Mouse (Mus musculus): ENCODE measurements around the gene Perm1.

Perm1 gene

DNA sequence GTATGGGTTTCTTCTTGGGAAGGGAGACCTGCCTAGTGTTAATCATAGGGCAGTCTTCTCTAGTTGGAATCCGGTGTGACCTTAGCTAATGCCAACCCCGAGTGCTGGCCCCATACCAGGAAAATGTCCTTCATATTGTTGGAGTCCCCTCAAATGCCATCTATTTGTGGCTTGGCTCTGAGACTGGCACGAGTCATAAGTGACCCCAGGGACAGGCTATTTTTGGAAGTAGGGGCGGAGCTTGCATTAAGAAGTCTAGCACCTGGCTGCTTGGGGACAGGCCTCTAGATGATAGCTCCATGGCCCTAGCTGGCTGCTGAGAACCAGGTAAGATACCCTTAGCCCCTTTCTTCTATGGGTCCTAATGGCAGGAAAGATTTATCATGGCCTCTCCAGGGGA is at the start of gene Perm1:
TSS of gene Perm1 (plus strand) at position 220 of the 400 bp plus-strand sequence.
- peak; percentile 98 for DNase-seq

DNA sequence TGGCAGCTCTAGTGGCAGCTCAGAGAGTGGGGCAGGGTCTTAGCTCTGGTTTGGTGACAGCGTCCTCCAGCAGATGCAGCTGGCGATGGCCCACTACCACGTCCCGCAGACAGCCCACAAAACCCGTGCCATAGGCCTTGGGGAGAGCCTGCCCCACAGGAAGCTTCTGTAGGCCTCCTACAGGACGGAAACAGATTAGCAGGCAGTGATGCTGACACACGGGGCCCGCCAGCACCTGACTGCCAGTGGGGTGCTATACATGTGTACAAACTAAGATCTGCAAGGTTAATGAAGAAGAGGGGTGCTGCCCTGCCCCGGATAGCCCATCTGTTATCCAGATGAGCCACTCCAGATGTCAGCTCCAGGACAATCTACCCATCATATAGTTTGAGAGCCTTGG is 49.2 kb upstream of the Perm1 start:
- DNase-seq, result peak; percentile 86

DNA sequence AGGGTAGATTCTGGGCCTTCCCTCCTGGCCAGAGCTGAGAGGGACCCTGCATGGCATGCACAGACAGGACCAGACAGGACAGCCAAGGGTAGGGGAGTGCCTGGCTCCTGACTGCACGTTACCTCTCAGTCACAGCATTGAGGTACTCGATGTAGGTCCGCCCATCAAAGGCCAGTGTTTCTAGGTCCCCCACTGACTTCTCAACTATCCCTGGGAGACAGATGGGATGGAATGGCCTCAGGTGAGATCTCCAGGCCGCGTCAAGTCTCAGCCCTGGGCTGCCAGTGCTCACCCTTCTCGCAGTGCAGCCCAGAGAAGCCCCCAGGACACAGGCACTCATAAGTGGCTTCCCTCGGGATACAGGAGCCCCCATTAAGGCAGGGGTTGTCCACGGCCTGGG is 47.1 kb upstream of the Perm1 start:
- peak; percentile 77 for DNase-seq

DNA sequence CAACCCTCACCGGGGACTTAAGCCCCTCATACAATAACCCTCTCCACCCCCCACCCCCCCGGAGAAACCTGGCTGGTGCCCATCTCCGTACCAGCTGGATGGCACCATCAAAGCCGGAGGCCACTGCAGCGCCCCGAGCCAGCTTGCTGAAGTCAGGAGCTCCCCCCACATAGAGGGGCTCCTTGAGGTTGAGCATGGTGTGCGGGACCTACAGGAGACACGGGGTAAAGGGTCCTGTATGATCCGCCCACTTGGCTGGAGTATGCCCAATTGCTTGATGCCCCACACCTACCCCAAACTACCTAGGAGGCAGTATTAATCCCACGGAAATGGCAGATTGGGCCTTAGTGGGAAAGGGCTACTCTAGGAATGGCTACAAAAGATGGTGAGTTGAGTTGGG is 46.5 kb upstream of the Perm1 start:
- peak; percentile 80 for DNase-seq

DNA sequence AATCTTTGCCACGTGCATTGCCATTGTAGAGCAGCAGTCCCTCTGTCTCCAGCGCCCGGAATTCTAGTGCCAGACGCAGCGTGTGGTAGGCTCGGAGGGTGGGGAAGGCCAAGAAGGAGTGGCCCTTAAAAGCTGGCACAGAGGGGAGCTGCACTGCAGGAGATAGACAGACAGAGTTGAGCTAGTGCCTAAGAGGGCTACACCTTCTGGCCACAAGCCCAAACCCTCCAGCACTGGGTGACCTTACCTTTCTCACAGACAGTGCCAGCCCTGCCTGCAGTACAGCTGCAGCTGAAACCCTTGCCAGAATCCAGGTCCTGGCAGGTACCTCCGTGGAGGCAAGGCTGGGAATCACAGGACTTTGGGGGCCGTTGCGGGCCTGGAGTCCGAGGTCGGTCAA is 43.8 kb upstream of the Perm1 start:
- DNase-seq, result peak; percentile 98

DNA sequence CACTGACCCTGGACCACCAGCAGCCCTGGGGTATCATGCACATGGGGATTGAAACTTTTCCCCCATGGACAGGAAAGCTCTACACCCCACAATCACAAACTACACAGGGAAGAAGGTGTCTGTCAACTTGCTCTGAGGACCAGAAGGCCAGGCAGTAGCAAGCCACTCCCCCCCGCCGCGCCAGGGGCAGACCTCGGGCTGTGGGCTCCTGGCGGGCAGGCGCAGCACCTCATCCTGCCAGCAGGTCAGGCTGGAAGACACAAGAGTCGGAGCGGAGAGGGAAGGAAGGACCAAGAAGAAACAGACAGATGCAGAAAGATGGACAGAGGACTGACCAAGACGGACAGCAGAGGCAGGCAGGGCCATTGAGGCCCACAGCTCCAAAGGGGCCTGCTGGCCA is 38.0 kb upstream of the Perm1 start:
- no peak for DNase-seq

DNA sequence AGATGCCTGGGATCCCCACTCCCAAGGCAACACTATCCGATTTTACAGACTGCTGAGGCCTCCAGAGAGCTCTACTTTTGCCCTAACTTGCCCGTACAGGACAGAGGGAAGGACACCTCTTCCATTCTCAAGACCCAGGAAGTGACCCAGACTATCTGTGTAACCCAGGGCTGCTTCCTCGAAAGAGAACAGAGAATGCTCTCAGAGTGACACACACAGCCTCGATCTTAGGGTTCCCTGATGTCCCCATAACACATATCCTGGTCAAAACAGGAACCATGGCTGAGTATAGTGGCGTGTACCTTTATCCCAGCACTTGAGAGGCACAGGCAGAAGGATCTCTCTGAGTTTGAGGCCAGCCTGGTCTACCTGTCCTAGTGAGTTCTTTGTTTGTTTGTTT is 31.9 kb upstream of the Perm1 start:
- DNase-seq, result no peak

DNA sequence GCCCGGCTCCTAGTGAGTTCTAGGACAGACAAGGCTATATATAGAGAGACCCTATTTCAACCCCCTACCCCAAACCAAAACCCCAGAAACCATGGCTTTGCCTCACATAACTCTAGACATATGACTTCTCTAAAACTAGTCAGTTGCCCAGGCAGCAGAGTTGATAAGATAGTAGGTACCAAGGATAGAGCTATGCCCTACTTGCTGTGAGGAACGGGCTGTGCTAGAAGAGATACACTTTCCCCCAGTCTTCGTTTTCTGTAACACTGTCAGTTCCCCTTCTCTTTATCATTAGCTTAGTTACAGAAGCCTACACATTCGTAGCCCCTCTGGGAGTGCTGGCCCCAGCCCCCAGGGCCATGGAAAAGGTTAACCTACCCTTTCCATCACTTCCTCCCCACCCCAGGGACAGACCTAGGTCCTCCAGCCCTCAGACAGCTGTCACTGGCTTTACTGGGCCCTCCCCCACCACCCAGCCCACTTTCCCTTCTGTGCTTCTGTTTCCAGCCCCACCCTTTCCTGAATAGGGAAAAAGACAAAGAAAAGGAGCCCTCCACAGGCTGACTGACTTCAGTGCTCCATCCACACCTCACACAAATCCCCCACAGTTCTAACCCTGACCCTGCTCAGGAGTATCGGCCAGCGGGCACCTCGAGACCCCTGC is 31.2 kb upstream of the Perm1 start:
- DNase-seq, result peak; percentile 96

DNA sequence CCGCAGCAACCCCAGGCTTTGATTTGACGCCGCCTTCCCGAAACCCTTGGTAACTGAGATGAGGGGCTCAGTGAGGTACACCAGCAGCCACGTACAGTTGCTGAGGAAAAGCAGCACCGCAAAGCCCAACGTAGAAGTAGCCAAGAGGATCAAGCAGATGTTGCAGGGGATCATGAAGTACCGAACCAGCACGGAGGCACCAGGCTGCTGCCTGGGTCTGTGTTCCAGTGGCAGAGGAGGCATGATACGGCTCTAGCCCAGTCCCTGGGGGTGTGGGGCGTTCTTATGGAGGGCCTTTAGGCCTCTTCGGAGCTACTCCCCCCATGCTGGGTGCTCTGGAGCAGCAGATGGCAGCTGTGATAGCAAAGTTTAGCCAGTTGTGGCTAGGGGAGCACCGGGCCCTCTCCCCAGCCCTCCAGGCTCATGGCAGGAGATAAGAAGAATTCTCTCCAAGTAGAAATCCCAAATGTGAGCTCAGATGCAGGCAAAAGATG is 30.2 kb upstream of the Perm1 start:
- DNase-seq, result no peak

DNA sequence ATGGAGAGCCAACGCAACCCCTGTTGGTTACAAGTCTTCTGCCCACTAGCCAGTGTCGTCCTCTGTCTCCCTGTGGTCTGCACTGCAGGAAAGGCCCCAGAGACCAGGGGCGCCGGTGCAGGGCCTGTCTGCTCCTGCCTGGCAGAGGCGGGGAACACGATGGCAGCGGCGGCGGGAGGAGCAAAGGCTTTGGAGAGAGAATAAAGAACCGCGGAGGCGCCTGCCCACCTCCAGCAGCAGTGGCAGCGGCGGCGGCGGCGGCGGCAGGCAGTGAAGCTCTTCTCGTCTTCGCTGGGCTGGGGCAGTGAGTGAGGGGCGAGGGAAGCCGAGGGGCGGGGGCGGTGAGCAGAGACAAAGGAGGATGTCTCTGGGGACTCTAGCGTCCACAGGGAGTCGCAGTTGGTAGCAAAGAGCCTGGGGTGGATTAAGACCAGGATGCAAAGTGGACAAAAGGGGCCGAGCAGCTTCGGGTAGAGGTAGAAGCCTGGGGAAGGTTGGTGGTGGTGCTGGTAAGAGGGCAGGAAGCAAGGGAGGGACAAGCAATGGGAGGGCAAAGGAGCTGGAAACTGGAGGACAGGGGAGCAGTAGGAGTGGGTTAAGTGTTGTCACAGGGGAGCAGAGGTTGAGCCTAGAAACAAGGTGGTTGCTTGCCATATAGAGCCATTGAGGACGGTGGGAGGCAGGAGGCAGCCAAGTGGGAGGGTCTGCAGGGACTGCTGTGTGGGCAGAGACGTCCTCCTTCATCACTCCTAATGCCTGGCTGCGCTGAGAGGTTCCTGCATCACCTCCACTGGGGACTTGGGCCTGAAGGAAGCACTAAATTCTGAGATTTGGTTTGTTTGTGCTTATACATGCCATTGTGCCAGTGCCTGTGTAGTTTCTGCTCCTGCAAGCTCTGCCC is 29.5 kb upstream of the Perm1 start:
- DNase-seq, result no peak

DNA sequence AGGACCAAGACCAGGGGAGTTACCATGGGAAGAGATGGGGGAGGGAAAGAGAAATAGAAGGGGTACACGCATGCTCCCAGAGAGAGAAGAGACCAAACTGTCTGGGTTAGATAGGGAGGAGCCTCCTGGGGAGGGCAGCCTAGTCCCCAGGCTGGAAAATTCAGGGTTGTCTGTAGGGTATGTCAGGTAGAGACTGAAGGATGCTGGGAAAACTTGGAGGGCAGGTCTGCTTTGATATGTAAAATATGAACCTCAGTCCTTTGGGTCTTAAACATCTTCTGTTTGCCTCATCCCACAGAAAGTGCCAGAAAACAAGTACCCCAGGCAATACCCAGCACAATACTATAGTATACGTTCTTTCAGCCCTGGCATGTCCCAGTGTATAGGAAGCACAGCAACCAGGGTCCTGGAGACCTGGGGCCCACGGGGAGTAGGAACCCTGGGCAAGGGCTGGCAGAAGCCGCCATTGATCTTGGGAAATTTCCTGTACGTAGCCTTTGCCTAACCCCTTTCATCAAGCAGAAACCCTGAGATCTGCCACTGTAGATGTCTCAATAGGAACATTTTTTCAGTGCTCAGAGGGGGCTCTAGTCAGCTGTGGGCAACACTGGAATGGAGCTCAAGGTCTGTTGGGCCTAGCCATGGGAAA is 27.4 kb upstream of the Perm1 start:
- DNase-seq, result no peak

DNA sequence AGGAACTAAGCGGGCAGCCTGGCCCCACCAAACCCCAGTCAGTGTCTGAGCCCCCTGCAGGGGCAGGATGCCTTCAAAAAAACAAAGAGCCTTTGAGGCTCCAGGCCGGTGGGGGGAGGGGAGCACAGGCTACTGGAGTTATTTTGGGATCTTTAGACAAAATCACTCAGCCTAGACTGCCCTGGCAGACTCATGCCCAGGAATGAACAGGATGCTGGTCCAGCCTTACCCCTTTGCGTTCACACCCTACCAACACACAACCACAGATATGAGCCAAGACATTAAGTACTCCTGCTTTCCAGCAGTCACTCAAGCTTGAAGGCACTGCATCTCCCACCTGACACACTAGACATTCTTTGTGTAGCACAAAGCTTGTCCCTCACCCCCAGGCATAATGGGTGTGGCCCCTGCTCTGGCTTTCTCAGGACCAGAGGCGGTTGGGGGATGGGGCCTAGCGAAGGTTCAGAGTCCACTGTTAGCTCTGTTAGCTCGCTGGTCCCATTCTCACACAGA is 26.8 kb upstream of the Perm1 start:
- DNase-seq, result no peak

DNA sequence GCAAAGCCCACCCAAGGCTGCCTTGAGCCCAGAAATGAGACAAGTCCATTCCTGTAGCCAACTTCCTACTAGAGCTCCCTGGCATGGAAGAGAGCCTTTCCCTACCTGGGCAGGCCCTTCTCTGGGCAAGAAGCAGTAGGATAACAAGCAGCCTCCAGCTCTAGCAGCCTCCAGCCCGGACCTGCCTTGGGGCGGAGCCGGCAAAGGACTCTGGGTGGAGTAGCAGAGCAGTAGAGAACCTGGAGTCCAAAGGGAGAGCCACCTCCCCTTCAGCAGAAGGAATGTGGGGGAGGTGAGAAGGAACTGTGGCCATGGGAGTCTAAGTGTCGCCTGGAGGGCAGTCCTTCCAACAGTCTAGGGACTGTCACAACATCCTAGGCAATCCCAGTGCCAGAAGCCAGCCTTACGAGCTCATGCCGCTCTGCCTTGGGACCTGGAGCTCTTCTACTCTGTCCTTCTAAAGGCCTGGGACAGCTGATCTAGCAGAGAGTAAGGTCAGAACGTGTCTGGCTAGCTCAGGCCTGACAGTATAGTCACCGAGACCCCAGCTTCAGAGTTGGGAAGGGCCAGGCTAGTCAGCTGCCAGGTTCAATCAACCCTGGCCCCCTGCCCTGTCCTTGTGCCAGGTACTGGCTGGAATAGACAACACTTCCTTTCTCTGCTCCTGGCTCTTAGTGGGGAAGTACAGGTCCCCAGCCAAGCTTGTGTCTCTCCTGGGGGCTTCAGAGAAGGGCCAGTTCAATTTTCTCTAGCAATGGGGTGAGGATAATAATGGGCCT is 23.1 kb upstream of the Perm1 start:
- peak; percentile 94 for DNase-seq

DNA sequence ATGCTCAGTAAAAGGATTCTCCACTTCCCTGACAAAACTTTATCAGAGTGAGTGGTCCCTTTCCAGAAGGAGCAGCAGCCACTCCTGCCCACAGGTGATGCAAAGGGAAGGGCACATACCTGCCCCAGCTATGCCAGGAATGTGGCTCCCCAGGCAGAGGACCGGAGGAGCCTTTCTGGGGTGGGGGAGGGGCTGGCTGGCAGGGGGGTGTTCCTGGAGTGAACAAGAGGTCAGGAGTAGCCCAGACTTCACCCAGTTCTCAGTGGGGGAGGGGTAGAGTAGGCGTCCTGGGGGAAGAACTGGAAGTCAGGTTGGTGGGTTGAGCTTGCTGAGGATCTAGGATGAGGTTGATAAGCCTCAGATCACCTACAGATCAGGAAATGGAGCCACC is 22.5 kb upstream of the Perm1 start:
- no peak for DNase-seq

DNA sequence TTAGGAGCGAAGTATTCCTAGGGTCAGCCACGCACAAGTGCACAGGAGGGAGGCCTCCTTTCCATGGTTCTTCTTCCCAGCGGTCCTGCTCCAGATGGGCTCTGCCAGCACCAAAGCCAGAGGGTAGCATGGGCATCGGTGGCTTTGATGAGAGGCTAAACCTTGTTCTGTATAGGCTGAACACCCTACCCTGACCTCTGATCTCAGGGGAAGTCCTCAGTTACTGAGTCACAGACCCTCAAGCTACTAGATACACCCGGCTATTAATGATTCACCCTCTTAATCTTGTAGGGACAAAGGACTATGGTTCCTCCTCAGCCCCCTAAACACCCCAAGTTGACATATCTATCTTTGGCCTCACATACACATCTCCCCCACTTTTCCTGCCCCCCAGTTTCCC is 21.8 kb upstream of the Perm1 start:
- no peak for DNase-seq

DNA sequence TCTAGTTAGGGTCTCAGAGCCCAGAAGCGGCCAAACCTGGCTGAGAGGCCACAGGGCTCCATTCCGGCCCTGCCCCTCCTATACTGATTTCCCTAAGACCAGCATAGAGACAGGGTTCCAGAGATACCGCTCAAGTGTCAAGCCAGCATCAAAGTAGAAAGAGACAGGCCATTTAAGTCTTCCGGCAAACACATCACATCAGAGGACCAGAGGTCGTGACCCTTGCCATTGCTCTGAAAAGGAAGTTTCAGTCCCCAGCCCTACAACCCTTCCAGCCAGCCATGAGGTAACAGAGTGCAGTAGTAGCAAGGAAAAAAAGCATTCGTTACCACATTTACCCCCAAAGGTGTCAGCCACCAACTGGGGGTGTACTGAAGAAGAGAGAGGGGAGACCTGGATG is 21.3 kb upstream of the Perm1 start:
- no peak for DNase-seq

DNA sequence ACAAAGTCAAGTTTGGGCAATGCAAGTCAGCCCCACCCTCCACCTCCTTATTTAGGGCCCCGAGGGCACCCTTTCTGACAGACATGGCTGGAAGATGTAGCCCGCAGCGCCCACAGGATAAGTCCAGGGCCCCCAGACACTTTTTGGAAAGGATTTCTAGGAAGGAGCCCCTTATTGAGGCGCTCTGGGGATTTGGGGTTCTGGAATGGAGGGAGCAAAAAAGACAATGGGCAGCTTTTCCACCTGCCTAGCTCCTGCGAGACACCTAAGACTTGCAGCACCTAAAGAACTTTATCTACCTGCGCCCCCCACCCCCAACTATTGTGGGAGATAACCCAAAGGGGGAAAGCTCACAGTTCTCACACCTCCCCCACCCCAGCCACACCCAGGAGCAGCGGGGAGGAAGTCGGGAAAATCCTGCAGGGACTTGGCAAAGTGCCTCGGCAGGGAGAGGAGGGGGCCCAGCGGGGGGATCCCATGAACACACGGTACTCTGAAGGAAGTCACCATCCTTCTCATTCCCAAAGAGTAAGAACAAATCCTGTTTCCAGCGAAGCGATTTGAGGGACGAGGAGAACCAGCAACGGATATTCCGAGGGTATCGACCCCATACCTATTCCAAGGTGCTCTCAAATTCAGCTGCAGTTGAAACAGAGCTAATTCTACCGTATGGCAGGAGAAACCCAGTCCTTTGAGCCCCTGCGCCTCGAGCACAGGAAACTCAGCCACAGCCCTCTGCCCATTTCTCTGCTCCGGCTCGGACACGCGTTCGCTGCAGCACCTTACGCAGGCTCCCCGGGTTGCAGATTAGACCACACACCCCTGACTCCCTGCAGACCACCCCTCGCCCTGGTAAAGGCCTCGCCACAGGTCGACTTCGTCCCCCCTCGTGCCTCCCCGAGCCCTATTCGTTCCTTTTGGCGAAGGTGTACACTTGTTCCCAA is 19.5 kb upstream of the Perm1 start:
- DNase-seq, result peak; percentile 97

DNA sequence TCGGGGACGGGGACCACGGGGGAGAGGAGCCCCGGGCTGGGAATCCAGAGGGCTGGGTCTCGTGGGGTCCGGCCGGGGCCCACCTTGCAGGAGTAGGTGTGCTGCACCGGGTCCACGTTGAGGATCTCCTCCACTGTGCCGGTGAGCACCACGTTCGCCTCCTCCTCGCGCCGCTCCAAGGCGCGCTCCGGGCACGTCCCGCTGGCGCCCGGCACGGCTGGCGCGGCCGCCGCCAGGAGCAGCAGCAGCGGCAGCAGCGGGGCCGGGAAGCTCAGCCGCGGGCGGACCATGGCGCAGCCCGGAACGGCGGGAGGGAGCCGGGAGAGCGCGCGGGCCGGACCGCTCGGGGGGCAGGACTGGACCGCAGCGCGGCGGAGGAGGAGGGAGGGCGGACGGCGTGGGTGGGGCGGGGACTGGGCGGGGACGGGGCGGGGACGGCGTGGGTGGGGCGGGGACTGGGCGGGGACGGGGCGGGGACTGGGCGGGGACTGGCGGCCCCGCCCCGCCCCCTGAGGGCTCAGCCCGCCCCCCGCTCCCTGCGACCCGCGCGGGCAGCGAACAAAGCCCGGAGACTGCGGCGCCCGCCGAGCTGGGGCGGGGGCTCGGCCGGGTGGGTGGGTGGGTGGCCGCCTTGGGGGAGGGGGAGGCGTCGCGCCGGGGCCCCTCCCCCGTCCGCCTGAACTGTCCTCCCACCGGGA is 18.4 kb upstream of the Perm1 start, which contains the start of gene Agrn:
TSS of gene Agrn (minus strand) at position 358 of the 698 bp plus-strand sequence.
- DNase-seq, result peak; percentile 98

DNA sequence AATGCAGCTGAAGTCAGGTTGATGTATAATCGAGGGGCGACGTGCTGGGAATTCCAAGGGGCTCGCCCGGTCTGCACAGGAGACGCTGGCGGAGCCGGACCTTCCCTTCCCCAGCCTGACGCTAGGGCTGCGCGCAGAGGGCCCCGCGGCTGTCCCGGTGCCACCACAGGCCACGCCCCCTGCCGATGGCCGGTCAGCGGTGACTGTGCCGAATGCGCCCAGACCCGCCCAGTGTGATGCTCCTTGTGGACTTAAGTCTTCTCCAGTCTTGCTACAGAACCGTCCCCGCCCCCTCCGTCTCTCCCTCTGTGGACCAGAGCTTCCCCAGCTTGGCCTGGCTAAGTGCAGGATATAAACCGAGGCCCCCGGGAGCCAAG is 17.9 kb upstream of the Perm1 start:
- peak; percentile 99 for DNase-seq

DNA sequence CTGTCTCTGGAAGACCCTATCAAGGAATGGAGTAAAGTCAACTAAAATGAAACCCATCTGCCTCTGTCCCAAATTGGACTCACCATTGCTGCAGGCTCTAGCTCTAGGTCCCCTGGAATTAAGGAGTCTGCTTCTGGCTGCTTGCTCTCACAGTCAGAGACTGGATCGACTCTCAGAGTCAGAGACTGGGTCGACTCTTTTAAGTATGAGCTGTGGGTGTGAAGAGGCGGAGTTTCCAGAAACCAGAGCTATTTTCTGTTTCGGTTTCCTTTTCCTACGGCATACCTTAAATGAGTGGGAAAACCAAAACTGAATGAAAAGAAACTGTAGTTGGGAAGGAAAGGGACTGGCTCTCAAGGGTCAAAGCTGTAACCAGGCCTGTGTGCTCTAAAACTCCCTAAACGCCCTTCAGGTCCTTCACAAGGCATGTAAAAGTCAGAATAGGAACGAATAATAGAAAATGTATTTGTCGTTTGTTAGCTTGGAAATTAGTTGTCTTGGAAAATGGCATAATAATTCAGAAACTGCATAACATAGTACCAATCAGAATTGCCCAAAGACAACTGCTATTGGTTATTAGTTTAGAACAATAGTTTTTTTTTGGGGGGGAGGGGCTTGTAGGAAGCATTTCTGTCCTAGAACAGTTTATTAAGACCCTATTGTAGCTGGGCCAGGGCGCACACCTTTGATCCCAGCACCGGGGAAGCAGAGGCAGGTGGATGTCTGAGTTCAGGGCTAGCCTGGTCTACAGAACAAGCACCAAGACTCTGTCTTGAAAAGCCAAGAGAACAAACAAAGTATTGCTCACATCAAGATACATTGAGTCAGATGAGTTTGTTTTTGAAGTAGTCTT is 14.8 kb upstream of the Perm1 start, which contains the start of gene Isg15:
TSS of gene Isg15 (minus strand) at position 196 of the 853 bp plus-strand sequence.
- no peak for DNase-seq
